Mouse (Mus musculus) lung, adult 2 months (tissue): Measurements from ENCODE around the gene Vdr.

ENCODE experiments used
- CTCF ChIP-seq: fragments of 200-500 bp; IDR thresholded peaks from 2 replicates; pipeline ENCODE4 v1.5.1; 2011; ENCODE audit warnings: mild to moderate bottlenecking, low read length, control low read depth; ENCODE audit not compliant: insufficient read depth
- POLR2A ChIP-seq: fragments of 200-500 bp; IDR thresholded peaks from 2 replicates; pipeline ENCODE4 v1.6.1; 2011; ENCODE audit warnings: low read depth, mild to moderate bottlenecking, control low read depth, low read length, borderline replicate concordance; ENCODE audit errors: extremely low read depth

DNA sequence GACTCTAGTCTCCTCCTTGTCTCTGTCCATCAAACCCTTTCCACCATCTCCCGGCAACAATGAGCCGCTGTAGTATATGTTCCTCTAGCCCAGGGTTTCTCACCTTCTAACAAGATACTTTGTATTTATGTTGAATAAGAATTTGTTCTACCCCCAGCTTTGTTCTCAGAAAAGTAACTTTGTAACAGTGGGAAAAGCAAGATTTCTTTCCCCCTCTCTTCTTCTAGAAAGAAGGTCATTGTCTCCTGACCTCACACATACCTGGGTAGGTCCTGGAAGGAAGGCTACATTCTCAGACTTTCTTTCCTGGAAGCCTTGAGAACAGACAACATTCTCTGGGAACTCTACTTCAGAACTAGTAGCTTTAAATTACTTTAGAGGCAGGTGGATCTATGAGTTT lies at the start of gene Vdr:
- TF ChIP-seq CTCF (no peak), POLR2A (no peak)
